Mouse (Mus musculus): ENCODE data around the gene Rragb.

Gene Rragb

GRCm38 (mm10) chrX:153139734-153140515, at the start of gene Rragb:
Gene Rragb (plus strand): TSS chrX:153139981.
- peak; percentile 85 for DNase-seq (ENCODE audit: low spot score)

GRCm38 (mm10) chrX:153118486-153118885, 21.3 kb upstream of the Rragb start, which contains the start of gene Foxr2:
Gene Foxr2 (plus strand): TSS chrX:153118786.
- no peak for DNase-seq (ENCODE audit: low spot score)

GRCm38 (mm10) chrX:153119013-153119412, 20.8 kb upstream of the Rragb start:
- DNase-seq (ENCODE audit: low spot score), result no peak

DNA sequence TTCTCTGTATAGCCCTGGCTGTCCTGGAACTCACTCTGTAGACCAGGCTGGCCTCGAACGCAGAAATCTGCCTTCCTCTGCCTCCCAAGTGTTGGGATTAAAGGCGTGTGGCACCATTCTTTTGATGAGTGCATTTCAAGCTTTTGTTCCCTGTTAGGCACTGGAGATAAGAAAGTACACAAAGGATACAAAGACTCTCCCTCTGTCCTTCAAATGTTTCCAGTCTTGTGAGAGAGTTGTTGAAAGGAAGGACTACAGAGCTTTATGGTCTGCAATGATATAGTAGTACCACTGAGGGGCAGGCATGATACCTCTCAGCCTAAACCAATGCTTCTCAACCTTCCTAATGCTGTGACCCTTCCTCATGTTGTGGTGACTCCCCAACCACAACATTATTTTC, 2.9 kb downstream of the Rragb start:
- no peak for DNase-seq (ENCODE audit: low spot score)

DNA sequence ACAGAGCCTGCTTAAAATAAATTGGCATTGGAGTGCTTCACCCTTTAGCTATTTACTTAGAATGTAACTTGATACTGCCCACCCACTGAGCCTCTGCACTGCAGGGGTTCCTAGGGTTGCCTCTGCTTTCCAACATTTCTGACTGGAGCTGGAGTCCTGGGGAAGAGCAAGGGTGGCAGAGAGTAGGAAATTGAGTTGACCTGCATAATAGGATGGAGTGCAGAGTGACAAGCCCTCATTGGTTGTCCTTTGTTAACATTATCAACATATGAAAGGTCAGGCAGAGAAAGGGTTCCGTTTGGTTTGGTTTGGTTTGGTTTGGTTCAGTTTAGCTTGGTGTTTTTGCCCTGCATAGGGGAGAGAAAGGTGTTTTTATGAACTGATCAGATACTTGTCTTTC, 12.0 kb downstream of the Rragb start:
- no peak for DNase-seq (ENCODE audit: low spot score)

- DNase-seq (ENCODE audit: low spot score), result peak; percentile 24
Observed at GRCm38 (mm10) chrX:153155322-153155721, 15.5 kb downstream of the Rragb start.

- DNase-seq (ENCODE audit: low spot score), result peak; percentile 8
Observed at GRCm38 (mm10) chrX:153174786-153175185, 35.0 kb downstream of the Rragb start.

DNA sequence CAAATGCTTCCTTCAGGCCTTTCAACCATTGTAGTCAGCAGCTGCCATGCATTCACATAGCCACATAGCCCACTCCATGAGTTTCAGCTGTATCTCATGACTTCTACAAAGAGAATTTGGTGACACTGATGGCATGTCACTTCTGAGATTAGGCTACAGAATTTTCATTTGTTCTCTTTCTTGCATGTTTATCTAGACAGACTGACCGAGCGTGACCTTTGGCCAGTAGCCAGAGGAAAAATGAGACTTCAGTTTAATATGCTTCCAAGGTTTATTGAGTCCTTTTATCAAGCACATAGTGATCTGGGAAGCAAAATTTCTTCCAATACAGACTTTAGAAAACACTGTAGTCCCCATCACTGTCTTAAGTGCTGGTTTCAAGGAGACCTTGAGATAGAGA, 42.4 kb downstream of the Rragb start:
- DNase-seq (ENCODE audit: low spot score), result no peak

DNA sequence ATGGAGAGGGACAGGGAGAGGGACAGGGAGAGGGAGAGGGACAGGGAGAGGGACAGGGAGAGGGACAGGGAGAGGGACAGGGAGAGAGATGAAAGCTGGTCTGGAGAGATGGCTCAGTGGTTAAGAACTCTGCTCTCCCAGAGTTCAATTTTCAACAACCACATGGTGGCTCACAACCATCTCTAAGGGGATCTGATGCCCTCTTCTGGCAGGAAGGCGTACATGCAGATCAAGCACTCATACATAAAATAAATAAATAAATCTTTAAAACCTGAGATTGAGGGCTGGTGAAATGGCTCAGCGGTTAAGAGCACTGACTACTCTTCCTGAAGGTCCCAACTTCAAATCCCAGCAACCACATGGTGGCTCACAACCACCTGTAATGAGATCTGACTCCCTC, 59.4 kb downstream of the Rragb start:
- DNase-seq (ENCODE audit: low spot score), result peak; percentile 6

DNA sequence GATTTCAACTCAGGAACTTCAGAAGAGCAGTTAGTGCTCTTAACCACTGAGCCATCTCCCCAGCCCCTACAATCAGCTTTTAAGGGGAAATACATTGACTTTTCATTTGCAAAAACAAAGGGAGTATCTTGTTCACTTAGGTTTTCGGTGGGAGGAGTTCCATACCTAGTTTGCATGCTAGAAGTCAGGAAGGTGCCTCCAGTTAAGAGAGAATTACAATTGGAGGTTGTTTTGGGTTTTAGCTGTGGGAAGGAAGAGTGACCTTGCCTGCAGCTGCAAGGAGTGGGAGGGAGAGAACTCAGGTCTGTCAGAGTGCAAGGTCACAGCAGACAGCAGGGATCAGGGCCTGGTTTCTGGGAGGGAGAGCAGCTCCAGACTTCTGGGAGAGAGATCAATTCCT, 71.3 kb downstream of the Rragb start:
- no peak for DNase-seq (ENCODE audit: low spot score)
